Comparison of ENCODE assay signal across 27 mouse cellular contexts in the genomic region with DNA sequence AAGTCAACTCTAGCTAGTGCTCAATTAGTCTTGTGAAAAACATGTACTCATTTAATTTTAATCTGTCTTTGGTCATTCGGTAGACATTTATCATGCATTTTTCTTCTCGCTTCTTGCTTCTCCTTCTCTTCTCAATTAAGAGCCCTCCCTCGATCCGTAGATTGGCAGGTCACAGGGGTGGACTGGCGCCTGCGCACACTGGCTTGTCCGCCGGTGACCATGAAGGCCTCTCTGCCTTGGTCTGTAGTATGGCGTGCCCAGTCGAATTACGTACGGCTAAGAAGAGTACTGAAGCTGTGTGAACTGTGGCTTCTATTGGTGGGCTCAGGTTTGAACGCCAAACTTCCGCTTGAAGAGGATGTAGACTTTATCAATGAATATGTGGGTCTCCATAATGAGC. TPM values are rescaled to one million over a fixed set of nuclear protein-coding genes. Genes with fewer than 3 reads are reported as not detected.
A peak's percentile ranks its signal among the peaks of the same experiment; 100 is the strongest.
DNase-seq lines count a peak whose midpoint lies in the region; ATAC-seq and TF ChIP-seq lines count a peak whose summit lies in the region.
"Had no signal": no experiment of that assay in that cellular context is flagged by ENCODE, and none has a peak within 500 bp of the region (broad histone marks: within the 10 kb centered on the region; RNA-seq: fewer than 3 reads in every experiment).

A gene (plus strand): TSS at position 198 of the 400 bp plus-strand sequence.

- TF ChIP-seq POLR2A in testis, adult 2 months (IDR thresholded peaks at IDR 0.05; ENCODE audit: control insufficient read depth, low read depth, low read length) = peak; percentile 89

- DNase-seq in testis, postnatal 10 days (ENCODE audit: low spot score) = no peak
- peak; percentile 52 for DNase-seq in testis, postnatal 14 days (ENCODE audit: low spot score)
- DNase-seq in hindbrain, embryonic 11.5 days (ENCODE audit: low spot score) = no peak
- no peak for DNase-seq in hindbrain, embryonic 10.5 days (ENCODE audit: low spot score)
- DNase-seq: adrenal gland, adult 2 months; adrenal gland, adult 8-10 months; adrenal gland, postnatal 10 days; adrenal gland, postnatal 14 days; adrenal gland, postnatal 25 days; adrenal gland, postnatal 36 days; B cell, adult 2 months; cerebellum, adult 11 months; cerebellum, adult 11-12 months; cerebellum, adult 18-20 months had no signal

- peak within 1 kb of the TSS; percentile 90 for H3K4me3 ChIP-seq in testis, adult 2 months (ENCODE audit: control insufficient read depth, low read depth, low read length)
- H3K4me3 ChIP-seq in hindbrain, embryonic 11.5 days (ENCODE audit: low read depth, low read length) = no peak within 1 kb of the TSS
- no peak within 1 kb of the TSS for H3K4me3 ChIP-seq in hindbrain, embryonic 10.5 days

- no peak for TF ChIP-seq CTCF in testis, adult 2 months (IDR thresholded peaks at IDR 0.05; ENCODE audit: control insufficient read depth, insufficient read depth, insufficient replicate concordance, low read depth, low read length)

- 91% methylated on average over 14 of the region's 14 CpGs for WGBS in hindbrain, embryonic 11.5 days
- 94% methylated on average over 14 of the region's 14 CpGs for WGBS in hindbrain, embryonic 10.5 days

- H3K4me2 ChIP-seq in hindbrain, embryonic 11.5 days (replicated peaks; ENCODE audit: low read depth, low read length) = no peak within 1 kb of the TSS

- H3K36me3 ChIP-seq in testis, adult 2 months (ENCODE audit: control insufficient read depth, insufficient read depth, low read length) = no peaks in the 10 kb centered on the region
- H3K36me3 ChIP-seq in hindbrain, embryonic 11.5 days (ENCODE audit: control insufficient read depth, insufficient read depth, low read length) = no peaks in the 10 kb centered on the region
- H3K36me3 ChIP-seq in hindbrain, embryonic 10.5 days = no peaks in the 10 kb centered on the region
- H3K36me3 ChIP-seq: G1E had no signal

- no peaks in the 10 kb centered on the region for H3K9me3 ChIP-seq in hindbrain, embryonic 11.5 days (ENCODE audit: control insufficient read depth, low read length)
- H3K9me3 ChIP-seq in hindbrain, embryonic 10.5 days = no peaks in the 10 kb centered on the region
- H3K9me3 ChIP-seq: G1E had no signal

- peak within 1 kb of the TSS; percentile 69; the same call in 1 of the 2 replicates for H3K27ac ChIP-seq in testis, adult 2 months (ENCODE audit: control insufficient read depth, insufficient read depth, low read depth, low read length)
- no peak within 1 kb of the TSS for H3K27ac ChIP-seq in hindbrain, embryonic 11.5 days (ENCODE audit: low read depth, low read length)
- H3K27ac ChIP-seq in hindbrain, embryonic 10.5 days = no peak within 1 kb of the TSS

- ATAC-seq in erythroid progenitor cell, adult 5-6 weeks (replicated peaks; ENCODE audit: low FRiP score, poor library complexity, severe bottlenecking) = 0 out of 2 replicates have a peak, but pooled peaks have one; percentile 49
- no peak for ATAC-seq in hindbrain, embryonic 11.5 days (ENCODE audit: low FRiP score)
- ATAC-seq: activated CD4-positive, CD25-positive, alpha-beta regulatory T cell, adult 4 months; CD4-positive, CD25-positive, alpha-beta regulatory T cell, adult 4 months; Patski had no signal

- H3K27me3 ChIP-seq in testis, adult 2 months (ENCODE audit: control insufficient read depth, insufficient read depth, low read length) = no peaks in the 10 kb centered on the region
- no peaks in the 10 kb centered on the region for H3K27me3 ChIP-seq in hindbrain, embryonic 11.5 days (ENCODE audit: control insufficient read depth, insufficient read depth, low read length)
- no peaks in the 10 kb centered on the region for H3K27me3 ChIP-seq in hindbrain, embryonic 10.5 days (ENCODE audit: insufficient read depth, poor library complexity, severe bottlenecking)
- H3K27me3 ChIP-seq: CH12.LX had no signal

- no peaks in the 10 kb centered on the region for H3K4me1 ChIP-seq in testis, adult 2 months (ENCODE audit: control insufficient read depth, insufficient read depth, low read length)
- H3K4me1 ChIP-seq in hindbrain, embryonic 11.5 days (replicated peaks; ENCODE audit: control insufficient read depth, insufficient read depth, low read length) = no peaks in the 10 kb centered on the region
- no peaks in the 10 kb centered on the region for H3K4me1 ChIP-seq in hindbrain, embryonic 10.5 days (replicated peaks)

- no peak within 1 kb of the TSS for H3K9ac ChIP-seq in hindbrain, embryonic 11.5 days (ENCODE audit: low read depth, low read length)

RNA-seq across cellular contexts. Expression of the gene that starts here (rescaled TPM):
- 18.4 and 28.1 TPM in 2 replicates for polyA plus RNA-seq in testis, adult 2 months (2012; rRNA removed)
- not detected in 2 replicates for total RNA-seq in erythroid progenitor cell, adult 5-6 weeks (2015; ENCODE audit: low replicate concordance)
- not detected in 2 replicates for total RNA-seq in erythroid progenitor cell, adult 5-6 weeks (2017; ENCODE audit: low replicate concordance)
- polyA plus RNA-seq in hindbrain, embryonic 11.5 days (2014; fragmentation: Nextera tagmentation; extraction: Ambion mirVana) = not detected in 2 replicates
- not detected in 2 replicates for polyA plus RNA-seq in hindbrain, embryonic 10.5 days (2016; fragmentation: Nextera tagmentation; extraction: Ambion mirVana)
- total RNA-seq: adrenal gland, adult 18-20 months; adrenal gland, adult 2 months; adrenal gland, adult 8-10 months; adrenal gland, postnatal 10 days; adrenal gland, postnatal 14 days; adrenal gland, postnatal 25 days; adrenal gland, postnatal 36 days; adrenal gland, postnatal 4 days; CH12.LX; ES-E14; MEL had no signal
- polyA plus RNA-seq: activated CD4-positive, CD25-positive, alpha-beta regulatory T cell, adult 4 months; adrenal gland, adult 2 months; brain, embryonic 14.5 days; C2C12; G1E; Patski had no signal

Comparison
In these comparisons a context has a peak if more than half of its experiments do, and no peak if none do; other contexts are left out.
1. RNA of the gene that starts here (polyA plus RNA-seq): 18.4 to 28.1 TPM in testis, adult 2 months; not detected in hindbrain, embryonic 11.5 days and not detected in hindbrain, embryonic 10.5 days; every median in the first group is over 10 times any median in the second.
2. Peak in ATAC-seq in erythroid progenitor cell, adult 5-6 weeks; RNA of the gene not detected or under 1 TPM.